Mouse (Mus musculus) 3134 (cell line): ENCODE measurements around the gene Btg2.
A peak's percentile ranks its signal among the peaks of the same experiment; 100 is the strongest.

Source experiments
- DNase-seq: peaks from one replicate; pipeline ENCODE4 v3.0.0-alpha.2; 2011; ENCODE audit warnings: low spot score; ENCODE audit not compliant: insufficient read length; ENCODE audit errors: extremely low read depth

Gene Btg2

DNA sequence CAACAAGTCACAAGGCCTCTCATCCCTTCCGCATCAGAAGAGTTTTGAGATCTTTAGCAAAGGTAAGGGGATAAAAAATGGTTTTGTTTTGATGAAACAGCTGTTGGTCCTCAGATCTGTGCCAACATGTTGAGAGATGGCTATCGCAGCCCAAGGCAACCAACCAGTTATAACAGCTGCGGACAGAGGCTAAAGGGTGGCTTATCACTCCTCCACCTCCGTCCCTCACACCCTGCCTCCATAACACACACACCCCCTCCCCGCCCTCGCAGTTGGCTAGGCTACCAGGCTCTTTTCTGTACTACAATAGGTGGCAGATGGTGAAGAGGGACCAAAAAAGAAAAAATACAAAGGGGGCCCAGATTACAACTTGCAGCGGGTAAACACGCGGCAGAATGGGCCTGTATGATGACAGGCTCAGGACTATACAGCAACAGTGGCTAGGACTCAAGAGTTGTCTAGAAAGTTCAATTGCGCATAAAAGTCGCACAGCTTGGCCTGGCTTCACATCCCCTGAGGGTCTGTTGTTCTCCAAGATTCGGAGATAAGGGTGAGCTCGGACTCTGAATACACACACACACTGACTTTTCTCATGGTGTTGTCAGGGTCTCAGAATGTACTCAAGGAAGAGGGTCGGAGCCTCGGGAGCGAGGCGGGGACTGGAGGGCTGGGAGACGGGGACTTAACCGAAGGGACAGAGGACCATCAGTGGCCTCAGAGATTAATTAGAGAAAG, 692 bp downstream of the Btg2 start:
- DNase-seq: no peak

DNA sequence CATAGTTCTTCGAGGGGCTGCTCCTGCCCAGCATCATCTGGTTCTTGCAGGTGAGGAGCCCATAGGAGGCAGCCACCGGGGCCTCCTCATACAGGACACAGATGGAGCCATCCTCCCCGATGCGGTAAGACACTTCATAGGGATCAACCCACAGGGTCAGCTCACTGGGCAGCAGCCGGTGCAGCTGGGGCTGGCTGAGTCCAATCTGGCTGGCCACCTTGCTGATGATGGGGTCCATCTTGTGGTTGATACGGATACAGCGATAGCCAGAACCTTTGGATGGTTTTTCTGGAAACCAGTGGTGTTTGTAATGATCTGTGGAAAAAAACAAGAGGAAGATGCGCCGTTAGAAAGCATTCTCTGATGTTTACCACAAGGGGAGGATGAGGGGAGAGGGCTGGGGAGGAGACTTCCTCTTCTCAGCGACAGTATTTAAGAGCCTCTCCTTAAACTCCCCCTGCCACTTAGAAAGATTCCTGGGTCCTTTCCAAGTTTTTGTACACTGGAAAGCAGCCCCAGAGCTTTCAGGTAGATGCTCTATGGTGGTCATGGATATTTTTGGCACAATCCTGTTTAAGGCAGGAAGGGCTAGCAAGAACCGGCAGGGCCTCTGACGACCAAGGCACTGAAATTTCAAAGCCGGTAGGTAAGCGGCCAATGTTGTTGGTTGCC, 1.4 kb downstream of the Btg2 start:
- DNase-seq: no peak

DNA sequence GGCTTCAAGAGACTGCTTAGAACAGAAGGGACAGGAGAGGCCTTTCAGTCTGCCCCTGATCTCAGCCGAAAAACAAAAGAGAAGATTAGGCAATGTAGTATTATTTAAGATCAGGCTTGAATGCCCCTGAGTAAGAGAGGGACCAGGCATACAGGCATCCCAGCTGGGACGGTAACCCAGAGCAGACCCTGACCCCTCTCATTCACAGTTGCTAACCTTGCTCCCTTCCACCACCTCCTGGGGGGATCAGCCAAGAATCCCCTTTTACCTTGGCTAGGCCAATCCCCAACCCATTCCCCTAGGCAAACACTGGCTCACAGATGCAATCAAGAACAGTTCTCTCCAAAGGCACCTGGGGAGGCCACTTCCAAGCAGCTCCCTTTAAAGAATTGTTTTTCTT, 2.1 kb downstream of the Btg2 start:
- no peak for DNase-seq

DNA sequence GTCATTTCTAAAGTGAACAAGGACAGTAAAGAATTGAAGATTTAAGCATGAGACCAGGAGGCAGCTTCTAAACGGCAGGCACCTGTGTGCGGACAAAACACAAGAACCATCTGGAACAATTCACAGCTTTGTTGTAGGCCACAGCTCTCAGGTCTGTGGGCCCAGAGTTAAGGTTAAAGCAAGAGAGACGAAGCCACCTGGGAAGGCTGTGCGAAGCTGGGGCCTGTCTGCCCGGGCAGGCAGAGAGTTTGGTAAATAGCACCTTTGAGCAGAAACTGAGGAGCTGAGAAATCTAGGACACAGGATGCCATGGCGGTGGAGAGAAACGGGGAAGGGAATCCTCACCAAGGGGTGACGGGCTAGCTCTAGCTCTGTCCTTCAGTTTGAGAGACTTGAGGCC, 3.4 kb downstream of the Btg2 start:
- no peak for DNase-seq

DNA sequence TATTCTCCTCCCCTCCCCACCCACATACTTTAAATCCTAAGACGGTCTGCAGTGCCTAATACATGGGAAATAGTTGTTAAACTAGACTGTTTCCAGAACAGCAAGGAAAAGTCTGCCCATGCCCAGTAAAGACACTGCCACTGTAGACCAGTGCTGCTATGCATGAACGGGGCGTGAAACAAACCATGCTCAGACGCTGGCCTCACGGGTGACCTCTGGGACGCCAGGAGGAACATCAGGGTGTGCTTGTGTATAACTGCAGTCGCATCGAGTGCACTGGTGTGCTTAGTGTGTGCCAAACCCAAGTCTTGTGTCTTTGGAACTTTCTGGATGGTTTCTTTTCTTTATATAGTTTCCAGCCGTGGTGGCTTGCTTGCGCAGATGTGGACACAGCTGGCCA, 4.3 kb downstream of the Btg2 start:
- no peak for DNase-seq

DNA sequence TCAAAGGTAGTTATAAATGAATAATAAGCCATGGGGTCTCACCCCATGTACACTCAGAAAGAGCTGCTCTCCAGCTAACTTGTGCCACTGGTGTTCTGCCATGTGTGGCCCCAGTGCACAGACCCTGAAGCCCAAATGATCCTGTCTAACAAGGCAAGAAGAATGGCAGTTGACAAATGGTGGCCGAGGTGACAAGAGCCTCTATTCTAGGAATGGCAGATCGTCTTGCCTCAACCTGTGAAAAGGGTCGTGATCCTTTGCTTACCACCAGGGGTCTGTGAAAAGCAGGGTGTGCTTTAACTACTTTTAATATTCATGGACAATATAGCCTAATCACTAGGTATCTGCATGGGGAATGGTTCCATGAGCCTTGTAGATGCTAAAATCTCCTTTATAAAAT, 4.7 kb downstream of the Btg2 start:
- DNase-seq: no peak

DNA sequence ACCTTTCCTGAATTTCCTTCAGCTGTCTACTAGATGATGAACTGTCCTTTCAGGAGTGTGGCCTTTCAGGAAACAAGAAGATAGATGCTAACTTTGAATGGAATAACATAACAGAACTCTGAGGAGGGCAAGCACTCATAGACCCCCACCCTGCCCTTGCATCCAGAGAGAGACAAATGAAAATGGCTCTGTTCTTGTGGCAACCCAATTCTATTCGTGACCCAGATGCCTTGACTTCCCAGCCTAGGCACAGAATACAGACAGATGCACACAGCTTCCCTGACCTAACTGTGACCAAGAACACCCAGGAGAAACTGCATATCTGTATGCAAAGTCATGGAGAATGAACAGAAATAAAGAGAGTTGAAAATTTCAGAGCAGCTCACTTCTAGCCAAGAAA, 5.3 kb downstream of the Btg2 start:
- no peak for DNase-seq

DNA sequence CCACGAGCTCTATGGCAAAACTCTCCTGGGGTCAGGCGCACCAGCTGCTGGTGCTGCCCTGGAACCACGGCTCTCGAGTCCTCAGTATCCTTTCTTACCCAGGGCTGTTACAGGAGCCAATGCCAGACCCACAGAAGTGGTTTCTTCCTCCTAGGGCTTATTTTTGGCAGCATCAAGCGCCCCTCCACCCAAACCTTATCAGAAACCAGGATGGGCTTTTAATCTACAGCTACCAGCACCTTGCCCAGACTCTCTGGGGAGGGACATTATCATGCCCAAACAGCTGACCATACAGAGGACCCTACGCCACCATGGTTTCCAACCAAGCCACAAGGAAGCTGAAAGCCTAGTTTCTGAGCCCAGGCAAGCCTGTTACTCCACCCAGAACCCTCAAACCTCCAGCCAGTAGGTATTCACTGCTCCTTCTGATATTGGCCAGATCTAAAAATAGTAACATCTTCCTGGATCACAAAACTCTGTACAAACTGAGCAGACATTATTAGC, 5.8 kb downstream of the Btg2 start:
- no peak for DNase-seq

DNA sequence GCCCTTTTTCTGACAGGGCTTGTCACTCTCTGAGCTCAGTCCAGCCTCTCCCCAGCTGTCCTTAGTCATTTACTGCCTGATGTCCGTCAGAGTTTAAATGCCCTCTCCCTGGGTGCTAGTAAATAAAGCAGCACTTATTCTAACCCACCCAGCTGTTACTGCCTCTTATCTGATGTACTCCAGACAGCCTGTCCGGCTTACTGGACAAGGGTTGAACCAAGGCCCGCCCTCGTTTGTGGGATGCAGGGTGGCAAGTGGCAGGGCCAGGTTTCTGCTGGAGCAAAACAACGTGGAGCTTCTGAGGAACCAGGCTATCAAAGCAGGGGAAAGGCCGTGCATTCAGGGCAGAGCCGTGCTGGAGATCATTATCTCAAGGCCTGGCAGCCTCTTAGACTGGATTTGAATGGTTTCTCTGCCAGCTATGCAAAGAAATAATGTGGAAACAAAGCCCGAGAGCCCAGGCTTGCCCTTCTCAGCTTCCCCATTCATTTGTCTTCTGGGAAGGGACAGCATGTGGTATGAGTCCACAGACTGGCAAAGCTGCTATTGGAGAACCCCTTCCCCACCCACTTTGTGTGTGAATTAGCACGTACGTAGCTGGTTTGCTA, 7.4 kb downstream of the Btg2 start:
- no peak for DNase-seq

DNA sequence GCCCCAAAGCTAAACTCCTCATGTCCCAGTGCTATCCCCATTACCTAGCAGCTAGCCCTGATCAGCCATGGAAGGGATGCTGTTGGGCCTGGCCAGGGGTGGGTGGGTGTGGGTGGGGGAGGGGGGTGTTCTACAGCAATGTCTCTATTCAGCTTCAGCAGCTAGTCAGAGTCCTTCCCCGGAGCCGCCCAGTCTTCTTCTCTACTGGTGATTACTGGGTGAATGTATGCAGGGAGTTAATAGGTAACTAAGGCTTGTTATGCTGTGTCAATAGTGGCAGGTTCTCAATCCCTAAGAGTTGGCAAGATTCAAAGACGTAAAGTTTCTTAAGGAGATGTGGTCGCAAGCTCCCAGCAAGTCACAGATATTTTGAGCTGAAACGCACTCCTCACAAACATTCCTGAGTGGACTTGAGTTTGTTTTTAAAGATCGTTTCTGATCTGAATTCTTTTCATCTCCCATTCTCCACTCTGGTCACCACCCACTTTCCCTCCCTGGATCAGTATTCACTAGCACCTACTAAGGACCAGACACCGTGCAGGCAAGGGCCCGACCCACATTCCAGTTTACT, 8.7 kb downstream of the Btg2 start:
- DNase-seq: no peak

DNA sequence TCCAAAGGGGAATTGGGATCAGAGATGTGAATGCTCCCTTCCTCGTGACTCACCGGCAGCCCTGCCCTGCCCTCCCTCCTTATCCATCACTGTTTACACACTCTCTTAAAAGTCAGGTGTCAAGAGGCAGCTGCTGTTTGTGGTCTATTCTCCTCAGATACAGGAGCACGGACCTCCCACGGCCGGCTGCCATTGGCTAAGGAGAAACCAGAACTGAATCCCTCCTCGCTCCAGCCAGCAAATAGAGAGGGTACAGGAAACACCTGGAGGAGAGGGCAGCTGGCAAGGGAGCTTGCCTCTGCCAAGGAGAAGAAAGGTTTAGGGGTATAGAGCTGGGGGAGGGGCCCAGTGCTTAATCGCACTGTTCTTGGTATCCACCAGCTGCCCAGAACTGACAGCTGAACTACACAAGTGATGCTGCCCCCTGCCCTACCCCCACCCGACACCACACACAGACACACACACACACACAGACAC, 11.7 kb downstream of the Btg2 start:
- no peak for DNase-seq

DNA sequence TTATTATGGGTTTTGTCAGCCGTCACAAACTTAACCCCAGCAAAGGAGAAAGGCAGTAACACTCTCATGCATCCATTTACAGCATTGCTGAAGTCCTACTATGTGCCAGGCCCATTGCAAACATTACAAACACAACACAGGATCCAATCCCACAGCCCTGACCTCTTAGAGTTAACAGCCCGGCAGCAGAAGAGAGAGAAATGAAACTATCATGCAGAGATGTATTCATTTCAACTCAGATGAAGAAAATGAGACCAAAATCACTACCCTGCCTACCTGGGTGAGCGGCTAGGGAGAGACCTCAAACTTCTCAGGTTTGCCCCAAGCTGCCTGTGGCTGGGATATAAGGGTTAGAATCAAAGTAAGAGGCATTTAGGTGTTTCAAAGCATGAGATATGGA, 12.4 kb downstream of the Btg2 start:
- no peak for DNase-seq

DNA sequence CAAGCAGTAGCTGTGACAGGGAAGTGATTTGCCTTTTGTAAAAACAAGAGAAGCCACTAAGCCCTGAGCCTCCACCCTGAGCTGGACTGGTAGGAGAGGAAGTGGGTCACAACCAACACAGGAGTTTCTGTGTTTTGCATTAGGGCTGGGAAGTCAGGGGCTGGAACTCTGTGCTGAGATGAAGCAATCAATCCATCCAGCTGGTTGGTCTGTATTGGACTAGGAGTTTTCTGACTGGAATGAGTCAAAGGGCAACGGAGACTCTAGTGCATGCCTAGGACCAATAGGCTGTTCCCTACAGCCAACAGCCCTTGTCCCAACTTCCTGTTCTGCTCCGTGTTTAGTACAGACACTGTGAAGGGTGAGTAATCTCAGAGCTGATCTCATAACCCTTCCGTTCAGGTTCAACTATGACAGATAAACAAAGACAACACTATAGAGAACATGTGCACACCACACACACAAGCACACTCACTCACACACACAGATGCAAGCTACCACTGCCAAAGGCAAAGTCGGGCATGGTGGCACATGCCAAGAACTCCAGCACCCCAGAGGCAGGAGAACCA, 13.6 kb downstream of the Btg2 start:
- DNase-seq: peak; percentile 41

DNA sequence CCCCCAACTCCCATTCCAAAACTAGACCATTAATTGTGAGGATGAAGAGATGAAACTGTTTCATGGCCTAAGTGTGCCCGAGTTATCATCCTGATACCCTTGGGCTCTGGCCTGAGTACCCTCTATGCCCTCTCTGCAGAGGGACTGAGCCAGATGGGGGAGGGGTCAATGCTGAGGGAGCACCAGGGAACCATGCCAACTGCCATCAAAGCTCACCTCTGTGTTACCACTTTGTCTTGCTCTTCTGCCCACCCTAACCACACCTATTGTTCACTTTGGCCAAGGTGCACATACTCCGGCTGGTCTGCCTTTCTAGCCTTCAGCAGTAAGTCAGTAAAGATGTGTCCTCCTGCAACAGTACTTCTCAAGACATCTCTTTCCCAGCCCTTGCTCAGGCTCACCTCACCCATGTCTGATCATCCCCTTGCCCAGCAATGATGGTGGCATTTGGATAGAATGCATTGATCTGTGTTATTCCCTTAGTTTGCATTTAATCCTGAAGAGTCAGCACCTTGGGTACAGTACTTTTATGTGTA, 14.6 kb downstream of the Btg2 start:
- DNase-seq: no peak

DNA sequence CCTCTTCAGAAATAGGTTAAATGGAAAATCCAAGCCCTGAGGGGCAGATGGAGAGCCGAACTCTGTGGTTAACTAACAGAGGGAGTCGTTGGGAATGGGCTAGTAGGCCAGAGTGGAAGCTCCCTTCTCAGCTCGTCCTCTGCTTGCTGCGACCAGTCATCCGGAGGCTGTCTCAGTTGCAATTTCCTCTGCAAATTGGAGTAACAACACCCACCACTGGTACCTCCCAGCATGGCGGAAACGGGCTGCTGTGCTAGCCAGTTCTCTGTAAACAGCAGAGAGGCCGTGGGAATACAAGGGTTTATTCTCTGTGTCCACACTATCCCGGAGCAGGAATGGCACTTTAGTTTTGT, 15.2 kb downstream of the Btg2 start:
- no peak for DNase-seq

DNA sequence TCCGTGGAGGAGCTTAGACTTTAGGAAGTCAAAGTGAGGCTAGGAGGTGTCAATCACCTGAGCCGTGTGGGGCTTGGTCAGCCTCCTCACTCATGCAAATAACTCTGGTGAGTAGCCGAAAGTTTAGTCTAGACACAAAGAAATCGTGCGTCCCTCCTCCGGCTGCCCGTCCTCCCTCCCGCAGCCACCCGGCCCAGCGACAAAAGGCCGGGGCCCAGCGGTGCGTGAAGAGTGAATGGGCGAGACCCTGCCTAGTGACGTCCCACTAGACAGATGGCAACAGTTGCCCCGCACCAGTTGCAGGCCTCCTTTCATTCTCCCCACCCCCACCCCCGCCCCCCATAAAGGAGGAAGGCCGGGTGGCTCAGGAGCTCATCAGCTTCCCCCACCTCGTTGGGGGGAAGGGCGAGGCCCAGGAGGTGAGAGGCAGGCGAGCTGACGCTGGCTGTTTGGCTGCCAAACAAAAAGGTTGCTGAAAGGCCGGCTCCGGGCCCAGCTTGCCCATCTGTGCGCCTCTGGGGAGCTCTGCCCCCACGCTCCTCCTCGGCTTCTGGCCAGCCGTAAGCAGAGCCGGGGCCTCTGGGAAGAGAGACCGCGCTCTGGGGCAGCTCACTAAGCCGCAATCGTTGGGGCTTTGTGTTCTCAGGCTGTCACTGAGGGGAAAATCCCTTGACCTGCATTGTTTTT, 15.7 kb downstream of the Btg2 start:
- DNase-seq: no peak

DNA sequence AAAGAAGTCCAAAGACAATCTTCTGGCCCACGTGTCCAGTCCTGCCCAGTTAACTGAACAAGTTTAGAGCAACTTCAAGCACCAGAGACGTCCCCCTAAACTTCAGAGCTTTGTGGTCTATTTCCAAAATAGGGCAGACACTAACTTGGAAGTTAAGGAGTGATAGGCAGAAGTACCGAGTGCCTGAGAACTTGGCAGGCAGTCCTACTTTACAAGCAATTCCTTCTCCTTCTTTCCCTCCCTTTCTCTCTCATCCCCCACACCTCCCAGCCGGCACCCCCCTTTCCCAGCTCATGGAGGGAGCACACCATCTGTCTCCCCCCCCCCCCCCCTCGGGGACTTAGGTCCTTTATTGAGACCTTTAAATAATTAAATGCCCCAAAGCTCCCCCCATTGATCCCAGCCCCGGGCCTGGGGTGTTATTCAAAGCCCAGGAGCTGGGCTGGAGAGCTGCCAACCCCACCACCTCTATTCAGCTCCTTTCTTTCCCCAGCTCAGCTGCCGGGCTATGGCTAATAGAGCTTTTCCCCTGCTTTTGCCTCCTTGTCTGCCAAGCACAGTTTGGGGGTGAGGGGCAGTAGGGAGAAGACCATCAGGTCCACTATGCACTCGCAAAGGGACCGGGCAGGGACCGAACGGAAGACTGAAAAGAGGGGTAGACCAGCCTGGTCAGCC, 16.4 kb downstream of the Btg2 start:
- no peak for DNase-seq

DNA sequence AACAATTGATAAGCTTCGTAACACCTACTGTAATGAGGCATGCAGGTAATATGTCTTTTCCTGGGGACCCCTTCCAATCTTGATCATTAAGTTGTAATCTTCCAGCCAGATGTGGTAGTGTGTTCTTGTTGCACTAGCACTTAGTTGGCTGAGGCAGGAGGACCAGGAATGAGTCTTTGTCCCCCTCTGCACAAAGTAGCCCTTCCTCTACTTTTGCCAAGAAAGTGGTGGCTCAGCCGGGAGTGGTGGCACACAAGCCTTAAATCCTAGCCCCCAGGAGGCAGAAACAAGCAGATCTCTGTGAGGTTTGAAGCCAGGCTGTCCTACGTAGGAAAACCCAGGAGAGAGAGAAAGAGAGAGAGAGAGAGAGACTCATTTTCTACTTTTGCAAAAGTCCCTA, 17.0 kb downstream of the Btg2 start:
- DNase-seq: no peak

DNA sequence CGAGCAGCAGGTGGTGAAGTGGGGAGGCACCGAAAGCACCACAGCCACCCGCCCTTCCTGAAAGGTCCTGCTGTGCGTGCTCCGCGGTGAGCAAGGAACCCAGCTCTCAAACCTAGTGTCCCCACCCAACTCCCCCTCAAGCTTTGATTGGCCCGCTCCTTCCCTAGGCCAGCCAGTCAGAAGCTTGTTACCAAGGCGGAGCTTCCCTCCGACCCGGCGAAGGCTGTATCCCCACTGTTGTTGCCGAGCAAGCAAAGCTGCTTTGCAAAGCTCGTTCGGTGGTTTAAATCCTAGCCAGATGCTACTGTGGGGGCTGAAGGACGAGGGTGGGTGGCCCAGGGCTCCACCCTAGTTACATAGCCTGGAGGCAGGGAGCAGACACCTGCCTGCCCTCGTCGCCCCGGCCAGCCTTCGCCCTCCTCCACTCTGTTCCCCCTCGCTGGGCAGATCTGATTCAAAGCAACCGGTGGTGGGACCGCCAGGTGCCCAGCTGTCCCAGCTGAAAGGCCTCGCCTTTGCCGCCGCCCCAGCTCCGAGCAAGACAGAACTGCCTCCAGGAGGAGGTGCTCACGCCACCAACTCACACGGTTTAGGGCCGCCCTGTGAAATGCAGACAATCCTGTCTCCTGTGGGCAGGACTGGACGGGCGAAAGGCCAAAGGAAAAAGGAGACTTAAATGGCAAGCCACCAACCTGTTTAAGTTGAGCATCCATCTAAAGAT, 17.9 kb downstream of the Btg2 start:
- peak; percentile 75 for DNase-seq
